Mouse (Mus musculus) liver, embryonic 14.5 days (tissue): ENCODE results near the gene Rap1gds1. TPM values are rescaled to one million over a fixed set of nuclear protein-coding genes. Genes with fewer than 3 reads are reported as not detected.

ENCODE experiments used
- ATAC-seq: fragments of 200-750 bp; cut with Nextera tagmentation; 2 replicates; pipeline ENCODE4 v1.8.0; 2017; ENCODE audit warnings: moderate number of reproducible peaks, mild to moderate bottlenecking, moderate library complexity; ENCODE audit not compliant: insufficient read depth
- DNase-seq, 3 experiments: peaks; one replicate each; pipeline ENCODE4 v3.0.0-alpha.2; 2012 to 2013; ENCODE audit warnings: low read depth in 3 of 3, low spot score in 3 of 3
- H3K27ac ChIP-seq: fragments of 300-500 bp; sonication (generic); 2 replicates; pipeline ENCODE4 v1.5.1; 2014; ENCODE audit warnings: moderate library complexity, mild to moderate bottlenecking, control low read depth, inconsistent platforms
- H3K27me3 ChIP-seq: fragments of 300-500 bp; sonication (generic); 2 replicates; pipeline ENCODE4 v1.6.1; 2014; ENCODE audit warnings: mild to moderate bottlenecking, low read length, moderate library complexity; ENCODE audit not compliant: control insufficient read depth, insufficient read depth
- H3K36me3 ChIP-seq: fragments of 300-500 bp; sonication (generic); replicated peaks from 2 replicates; pipeline ENCODE4 v1.6.1; 2014; ENCODE audit warnings: low read depth; ENCODE audit not compliant: control insufficient read depth, insufficient read depth
- H3K4me1 ChIP-seq, 2 experiments: fragments of 200-500 bp in 1 of 2; fragments of 300-500 bp in 1 of 2; sonication (generic) in 1 of 2; replicated peaks; 2 replicates each; pipeline ENCODE4 v1.6.1; 2012 to 2014; ENCODE audit warnings: antibody characterized with exemption in 1 of 2, inconsistent platforms in 1 of 2, low read length in 1 of 2; ENCODE audit not compliant: control insufficient read depth in 2 of 2, insufficient read depth in 2 of 2
- H3K4me2 ChIP-seq: fragments of 300-500 bp; sonication (generic); 2 replicates; pipeline ENCODE4 v1.6.1; 2014; ENCODE audit warnings: low read depth, mild to moderate bottlenecking, control low read depth, moderate library complexity
- H3K4me3 ChIP-seq, 2 experiments: fragments of 200-500 bp in 1 of 2; fragments of 300-500 bp in 1 of 2; sonication (generic) in 1 of 2; 2 replicates each; pipeline ENCODE4 v1.5.1; 2012 to 2014; ENCODE audit warnings: low read depth in 2 of 2, low read length in 2 of 2, mild to moderate bottlenecking in 2 of 2, control low read depth in 1 of 2, inconsistent platforms in 1 of 2, moderate library complexity in 1 of 2; ENCODE audit not compliant: insufficient read depth in 1 of 2
- H3K9ac ChIP-seq: fragments of 300-500 bp; sonication (generic); replicated peaks from 2 replicates; pipeline ENCODE4 v1.6.1; 2014; ENCODE audit warnings: mild to moderate bottlenecking, control low read depth, moderate library complexity
- H3K9me3 ChIP-seq: fragments of 300-500 bp; sonication (generic); 2 replicates; pipeline ENCODE4 v1.6.1; 2016; ENCODE audit warnings: low read length, mixed read lengths; ENCODE audit not compliant: control insufficient read depth
- CTCF ChIP-seq: IDR thresholded peaks from 2 replicates; pipeline ENCODE4 v1.5.1; 2016; ENCODE audit warnings: antibody characterized with exemption, low read depth, control low read depth
- EP300 ChIP-seq: IDR thresholded peaks from 2 replicates; pipeline ENCODE4 v1.6.1; 2016; ENCODE audit warnings: antibody characterized with exemption, low read depth
- WGBS: fragments of 180-500 bp; shearing (Covaris S2); extraction: QIAGEN DNeasy Blood & Tissue Kit; methylation state at CpG from one replicate; pipeline ENCODE4 v1.1.7; 2014; ENCODE audit not compliant: insufficient replicate concordance; 5-methylcytosine and 5-hydroxymethylcytosine counted together
- polyA plus RNA-seq, 2 experiments: library from polyadenylated mRNA; depleted of rRNA in 1 of 2; stranded (reverse) in 1 of 2; unstranded in 1 of 2; fragments of >200 nt; fragmentation: Nextera tagmentation in 1 of 2; extraction: Ambion mirVana in 1 of 2; gene quantifications; 2 replicates each; pipeline versions ENCODE4 v1.2.1 to v1.2.3; 2012 to 2014

Rap1gds1 gene
- polyA plus RNA-seq, 2 experiments: 7.0 to 11.9 TPM

DNA sequence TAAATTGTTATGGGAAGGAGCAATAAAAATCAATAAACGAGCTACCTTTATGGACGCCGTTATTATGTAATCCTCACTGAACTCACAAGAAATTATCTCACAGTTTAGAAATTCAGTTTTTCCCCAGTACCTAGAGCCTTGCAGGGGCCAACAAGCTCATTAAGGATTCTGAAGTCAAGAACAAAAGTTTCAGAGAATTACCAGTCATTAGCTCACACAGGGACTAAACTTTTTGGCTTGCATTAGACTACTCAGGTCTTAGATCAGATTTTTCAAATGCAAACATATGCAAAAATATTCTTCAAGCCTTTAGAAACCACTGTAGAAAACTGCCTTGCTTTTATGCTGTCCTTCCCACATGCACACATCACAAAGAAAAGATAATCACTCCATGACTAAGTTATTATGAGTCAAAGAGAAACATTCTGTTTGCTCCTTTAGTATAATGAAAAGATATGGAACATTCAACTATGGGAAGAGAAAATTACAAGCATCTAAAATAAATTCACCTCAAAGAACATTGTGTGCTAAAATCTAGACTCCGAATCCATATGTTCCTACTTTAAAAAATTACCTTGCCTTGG is 44.3 kb downstream of the Rap1gds1 start:
- Histone ChIP-seq H3K4me3 (no peak overlapping the region), H3K27me3 (no peaks in the 10 kb centered on the region), H3K4me1 (no peaks in the 10 kb centered on the region), H3K9me3 (no peaks in the 10 kb centered on the region), H3K27ac (no peak overlapping the region), H3K4me2 (no peak overlapping the region), H3K36me3 (no peaks in the 10 kb centered on the region), H3K9ac (no peak overlapping the region)
- ATAC-seq (no peak), DNase-seq (no peak)
- 83% methylated on average over 4 of the region's 4 CpGs for WGBS
- no peak for TF ChIP-seq EP300
- TF ChIP-seq CTCF: no peak

DNA sequence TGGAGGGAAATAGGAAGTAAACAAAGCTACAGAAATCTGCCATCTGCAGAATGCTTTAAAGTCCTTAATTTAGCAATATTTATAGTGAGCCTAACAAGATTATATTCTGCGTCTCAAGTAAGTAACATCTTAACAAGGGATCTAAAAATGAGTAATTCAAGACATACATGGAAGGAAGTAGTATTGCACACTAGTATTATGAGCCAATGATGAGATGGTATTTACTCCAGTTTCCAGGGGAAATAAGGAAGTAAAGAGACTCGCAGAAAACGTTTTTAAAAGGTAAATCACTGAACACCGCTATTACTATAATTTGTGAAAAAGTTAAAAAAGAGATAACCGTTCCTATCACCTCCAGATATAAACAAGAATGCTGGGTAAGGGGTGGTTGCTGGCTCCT is 49.9 kb downstream of the Rap1gds1 start:
- TF ChIP-seq EP300: no peak
- TF ChIP-seq CTCF: no peak
- WGBS: 61% methylated on average over 5 of the region's 5 CpGs

DNA sequence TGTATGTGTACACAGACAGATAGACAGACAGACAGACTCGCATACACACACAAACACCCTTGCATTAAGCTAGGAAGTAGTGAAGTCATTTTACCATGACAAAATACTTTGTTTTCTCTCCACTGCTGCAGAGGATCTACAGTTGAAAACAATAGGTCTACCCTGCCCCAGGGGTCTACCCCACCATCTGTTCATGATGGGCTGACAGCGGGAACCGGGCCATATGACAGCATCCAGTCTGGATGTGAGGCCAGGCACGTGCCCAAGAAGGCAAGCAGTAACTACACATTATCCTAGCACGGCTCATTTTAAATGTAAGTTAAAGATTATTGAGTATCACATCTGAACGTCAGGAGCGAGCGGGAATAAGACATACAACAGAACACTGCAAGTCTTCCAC is 51.4 kb downstream of the Rap1gds1 start:
- H3K9ac ChIP-seq: no peak overlapping the region
- 78% methylated on average over 8 of the region's 8 CpGs for WGBS
- H3K4me3 ChIP-seq: no peak overlapping the region
- H3K36me3 ChIP-seq: no peaks in the 10 kb centered on the region
- H3K4me2 ChIP-seq: no peak overlapping the region
- DNase-seq: no peak
- ATAC-seq: no peak
- peaks cover 2 to 7% of the 10 kb centered on the region in 2 experiments; a peak in 2 of 4 replicates for H3K4me1 ChIP-seq
- no peak for TF ChIP-seq EP300
- no peak for TF ChIP-seq CTCF
- H3K9me3 ChIP-seq: no peaks in the 10 kb centered on the region
- no peak overlapping the region for H3K27ac ChIP-seq
- no peaks in the 10 kb centered on the region for H3K27me3 ChIP-seq

More for the DNA sequence above, 49.9 kb downstream of the Rap1gds1 start:
- peaks cover 2 to 7% of the 10 kb centered on the region in 2 experiments; a peak in 2 of 4 replicates for H3K4me1 ChIP-seq
- H3K27me3 ChIP-seq: no peaks in the 10 kb centered on the region
- H3K4me3 ChIP-seq: no peak overlapping the region
- ATAC-seq (no peak), DNase-seq (no peak)
- no peak overlapping the region for H3K4me2 ChIP-seq
- H3K36me3 ChIP-seq: no peaks in the 10 kb centered on the region
- H3K27ac ChIP-seq: no peak overlapping the region
- no peaks in the 10 kb centered on the region for H3K9me3 ChIP-seq
- no peak overlapping the region for H3K9ac ChIP-seq

DNA sequence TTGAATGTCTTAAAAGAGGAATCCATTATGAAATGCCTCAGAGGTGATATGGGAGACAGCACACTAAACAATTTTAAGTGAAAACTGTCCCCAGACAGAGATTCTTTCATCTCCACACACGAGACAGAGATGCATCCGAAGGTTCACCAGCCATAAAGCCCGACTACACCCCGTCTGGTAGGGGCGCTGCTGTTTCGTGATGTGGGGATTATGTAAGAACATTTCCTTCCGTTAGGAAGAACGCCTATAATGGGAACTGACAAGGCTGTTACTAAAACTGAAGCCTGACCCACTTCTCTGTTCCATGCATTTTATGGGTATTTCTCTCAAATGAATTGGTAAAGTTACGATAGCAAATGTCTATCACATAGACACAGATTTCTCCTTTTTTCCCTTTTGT is 62.6 kb downstream of the Rap1gds1 start:
- no peaks in the 10 kb centered on the region for H3K9me3 ChIP-seq

DNA sequence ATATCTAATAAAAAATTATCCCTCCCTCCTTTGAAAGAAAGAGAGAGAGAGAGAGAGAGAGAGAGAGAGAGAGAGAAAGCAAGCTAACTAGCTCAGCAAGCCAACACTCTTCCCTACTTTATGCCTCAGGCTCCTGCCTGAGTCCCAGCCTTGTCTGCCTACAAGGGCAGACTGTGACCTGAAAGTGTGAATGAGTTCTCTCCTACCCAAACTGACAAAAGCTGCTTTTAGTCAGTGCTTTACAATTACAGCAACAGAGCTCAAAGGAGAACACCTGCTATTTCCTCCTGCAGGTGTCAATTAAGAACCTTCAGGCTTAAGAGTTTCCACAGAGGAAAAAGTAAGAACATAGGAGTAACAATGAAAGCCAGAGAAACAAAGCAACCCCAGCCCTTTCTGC is 69.3 kb downstream of the Rap1gds1 start:
- H3K36me3 ChIP-seq: no peaks in the 10 kb centered on the region
- no peak overlapping the region for H3K4me2 ChIP-seq
- ATAC-seq (no peak), DNase-seq (no peak)
- TF ChIP-seq EP300: no peak
- no peak for TF ChIP-seq CTCF
- no peaks in the 10 kb centered on the region for H3K9me3 ChIP-seq
- no peaks in the 10 kb centered on the region for H3K4me1 ChIP-seq
- H3K4me3 ChIP-seq: no peak overlapping the region
- H3K27ac ChIP-seq: no peak overlapping the region
- no peaks in the 10 kb centered on the region for H3K27me3 ChIP-seq
- no peak overlapping the region for H3K9ac ChIP-seq

More for the DNA sequence above, 62.6 kb downstream of the Rap1gds1 start:
- DNase-seq (no peak), ATAC-seq (no peak)
- Histone ChIP-seq H3K36me3 (no peaks in the 10 kb centered on the region), H3K27me3 (no peaks in the 10 kb centered on the region), H3K9ac (no peak overlapping the region), H3K27ac (no peak overlapping the region), H3K4me1 (no peaks in the 10 kb centered on the region), H3K4me2 (no peak overlapping the region), H3K4me3 (no peak overlapping the region)
- WGBS: 39% methylated on average over 9 of the region's 9 CpGs
- TF ChIP-seq EP300 (no peak), CTCF (no peak)
